Mouse (Mus musculus): ENCODE data around the gene Syt2. TPM values are rescaled to one million over a fixed set of nuclear protein-coding genes. Genes with fewer than 3 reads are reported as not detected.

The Syt2 gene
- polyA plus RNA-seq, 1 experiment, result not detected

- H3K4me1 ChIP-seq (ENCODE audit: control insufficient read depth, insufficient read depth, insufficient read length), result peaks cover 4% of the 10 kb centered on the region
- WGBS, result 9% methylated on average over 23 of the region's 23 CpGs
- TF ChIP-seq CTCF (IDR thresholded peaks at IDR 0.05; ENCODE audit: extremely low read depth, insufficient read depth, insufficient read length, insufficient replicate concordance) (no peak), POLR2A (IDR thresholded peaks at IDR 0.05; ENCODE audit: low read depth, low read length) (no peak)
- no peak overlapping the region for H3K27ac ChIP-seq (ENCODE audit: insufficient read depth, low read length)
- H3K4me3 ChIP-seq (ENCODE audit: extremely low read depth, insufficient read depth, insufficient read length), result peak overlapping the region; percentile 25; the same call in 1 of the 2 replicates
- H3K36me3 ChIP-seq (ENCODE audit: control insufficient read depth, insufficient read depth, low read length), result no peaks in the 10 kb centered on the region
- DNase-seq (ENCODE audit: low read depth in 1 of 2, low spot score in 2 of 2), result peak; percentile 21 to 69
- no peaks in the 10 kb centered on the region for H3K27me3 ChIP-seq (ENCODE audit: control insufficient read depth, insufficient read depth, low read length)
Measured at GRCm38 (mm10) chr1:134747236-134748174, 101.0 kb downstream of the Syt2 start.

GRCm38 (mm10) chr1:134749889-134750288 is 103.4 kb downstream of the Syt2 start:
- Histone ChIP-seq H3K27ac (ENCODE audit: insufficient read depth, low read length) (no peak overlapping the region), H3K4me3 (ENCODE audit: extremely low read depth, insufficient read depth, insufficient read length) (no peak overlapping the region), H3K4me1 (ENCODE audit: control insufficient read depth, insufficient read depth, insufficient read length) (peaks cover 4% of the 10 kb centered on the region), H3K27me3 (ENCODE audit: control insufficient read depth, insufficient read depth, low read length) (no peaks in the 10 kb centered on the region), H3K36me3 (ENCODE audit: control insufficient read depth, insufficient read depth, low read length) (no peaks in the 10 kb centered on the region)
- TF ChIP-seq CTCF (IDR thresholded peaks at IDR 0.05; ENCODE audit: extremely low read depth, insufficient read depth, insufficient read length, insufficient replicate concordance) (no peak), POLR2A (IDR thresholded peaks at IDR 0.05; ENCODE audit: low read depth, low read length) (no peak)
- WGBS, result 82% methylated on average over 7 of the region's 7 CpGs
- DNase-seq (ENCODE audit: low read depth in 1 of 2, low spot score in 2 of 2), result no peak

DNA sequence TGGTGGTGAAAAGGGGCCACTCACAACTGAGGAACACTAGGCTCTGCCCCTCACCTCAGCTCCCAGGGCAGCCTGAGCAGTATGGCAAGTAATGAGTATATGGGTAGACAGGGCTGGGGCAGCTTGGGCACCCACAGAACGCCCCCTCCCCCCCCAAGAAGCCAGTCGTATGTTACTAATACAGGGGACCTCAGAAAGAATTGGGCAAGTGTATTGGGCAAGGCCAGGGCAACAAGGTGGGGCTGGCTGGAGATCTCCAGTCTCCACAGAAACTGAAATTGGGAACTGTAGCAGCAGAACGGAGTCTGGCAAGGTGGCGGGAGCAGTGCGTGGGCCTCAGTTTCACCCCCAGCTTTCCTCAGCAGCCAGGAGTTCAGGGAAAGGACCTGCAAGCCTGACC is 106.0 kb downstream of the Syt2 start:
- Histone ChIP-seq H3K27me3 (ENCODE audit: control insufficient read depth, insufficient read depth, low read length) (no peaks in the 10 kb centered on the region), H3K36me3 (ENCODE audit: control insufficient read depth, insufficient read depth, low read length) (no peaks in the 10 kb centered on the region), H3K4me1 (ENCODE audit: control insufficient read depth, insufficient read depth, insufficient read length) (peaks cover 2% of the 10 kb centered on the region), H3K27ac (ENCODE audit: insufficient read depth, low read length) (no peak overlapping the region), H3K4me3 (ENCODE audit: extremely low read depth, insufficient read depth, insufficient read length) (no peak overlapping the region)
- 88% methylated on average over 5 of the region's 5 CpGs for WGBS
- TF ChIP-seq POLR2A (IDR thresholded peaks at IDR 0.05; ENCODE audit: low read depth, low read length), result no peak
- no peak for TF ChIP-seq CTCF (IDR thresholded peaks at IDR 0.05; ENCODE audit: extremely low read depth, insufficient read depth, insufficient read length, insufficient replicate concordance)
- DNase-seq (ENCODE audit: low read depth in 1 of 2, low spot score in 2 of 2), result no peak

DNA sequence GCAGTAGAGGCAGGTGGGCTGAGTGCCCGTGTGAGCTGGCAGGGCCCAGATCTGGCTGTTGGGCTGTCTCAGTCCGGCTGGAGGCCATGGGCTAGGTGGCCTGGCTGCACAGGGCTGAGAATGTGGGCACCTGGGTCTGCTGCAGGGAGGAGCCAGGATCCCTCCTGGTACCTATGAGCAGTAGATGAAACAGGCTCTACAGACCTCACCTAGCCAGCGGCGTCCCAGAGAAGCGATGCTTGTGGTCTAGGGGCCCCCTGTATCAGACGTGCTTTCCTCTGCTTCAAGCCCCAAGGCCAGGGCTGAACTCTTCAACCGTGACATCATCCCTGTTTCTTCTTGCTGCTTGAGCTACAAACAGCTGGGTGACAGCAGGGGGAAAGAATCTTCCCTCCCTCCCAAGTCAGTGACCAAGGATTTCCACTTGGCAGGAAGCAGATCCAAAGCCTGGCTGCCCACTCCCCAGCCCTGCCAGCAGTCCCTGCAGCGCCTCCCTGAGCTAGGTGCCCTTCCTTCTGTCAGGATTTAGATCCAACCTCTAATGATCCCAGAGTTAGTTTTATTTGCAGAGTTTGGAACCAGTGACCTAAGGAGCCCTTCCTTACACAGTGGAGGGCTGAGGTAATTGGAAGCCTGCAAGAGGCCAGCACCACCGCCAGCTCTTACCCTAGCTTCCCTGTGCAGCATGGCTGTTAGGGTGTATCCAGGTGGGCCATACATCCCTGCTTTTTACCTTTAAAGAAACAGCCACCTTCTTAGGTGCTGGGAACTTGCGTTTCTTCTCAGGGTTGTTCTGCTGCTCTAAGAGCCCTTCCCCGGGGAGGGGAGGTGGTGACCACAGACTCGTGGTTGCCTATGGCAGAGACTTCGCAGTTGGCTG is 107.5 kb downstream of the Syt2 start:
- Histone ChIP-seq H3K27ac (ENCODE audit: insufficient read depth, low read length) (no peak overlapping the region), H3K36me3 (ENCODE audit: control insufficient read depth, insufficient read depth, low read length) (no peaks in the 10 kb centered on the region), H3K27me3 (ENCODE audit: control insufficient read depth, insufficient read depth, low read length) (no peaks in the 10 kb centered on the region), H3K4me1 (ENCODE audit: control insufficient read depth, insufficient read depth, insufficient read length) (no peaks in the 10 kb centered on the region), H3K4me3 (ENCODE audit: extremely low read depth, insufficient read depth, insufficient read length) (no peak overlapping the region)
- 57% methylated on average over 13 of the region's 13 CpGs for WGBS
- DNase-seq (ENCODE audit: low read depth in 1 of 2, low spot score in 2 of 2), result no peak
- no peak for TF ChIP-seq POLR2A (IDR thresholded peaks at IDR 0.05; ENCODE audit: low read depth, low read length)
- TF ChIP-seq CTCF (IDR thresholded peaks at IDR 0.05; ENCODE audit: extremely low read depth, insufficient read depth, insufficient read length, insufficient replicate concordance), result no peak

DNA sequence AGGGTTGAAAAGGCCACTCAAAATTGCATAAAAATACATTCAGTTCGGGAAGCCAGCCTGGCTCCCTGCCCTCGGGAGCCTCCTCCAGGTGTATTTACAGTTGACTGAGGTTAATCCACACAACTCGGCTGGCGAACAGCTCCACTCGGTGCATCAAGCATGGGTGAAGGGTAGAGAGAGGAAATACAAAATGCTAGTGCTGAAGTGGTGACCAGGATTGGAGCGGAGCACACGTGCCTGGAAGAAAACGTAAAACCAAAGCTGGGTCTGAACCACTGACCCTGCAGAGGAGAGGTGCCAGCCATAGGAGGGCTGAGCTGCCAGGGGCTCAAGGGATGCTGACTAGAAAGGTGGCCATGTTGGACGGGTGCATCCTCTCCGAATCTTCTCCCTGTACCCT is 108.3 kb downstream of the Syt2 start:
- no peaks in the 10 kb centered on the region for H3K27me3 ChIP-seq (ENCODE audit: control insufficient read depth, insufficient read depth, low read length)
- TF ChIP-seq POLR2A (IDR thresholded peaks at IDR 0.05; ENCODE audit: low read depth, low read length) (no peak), CTCF (IDR thresholded peaks at IDR 0.05; ENCODE audit: extremely low read depth, insufficient read depth, insufficient read length, insufficient replicate concordance) (no peak)
- 86% methylated on average over 10 of the region's 10 CpGs for WGBS
- H3K4me3 ChIP-seq (ENCODE audit: extremely low read depth, insufficient read depth, insufficient read length), result no peak overlapping the region
- no peak for DNase-seq (ENCODE audit: low read depth in 1 of 2, low spot score in 2 of 2)
- no peaks in the 10 kb centered on the region; the same call in 1 of the 2 replicates for H3K36me3 ChIP-seq (ENCODE audit: control insufficient read depth, insufficient read depth, low read length)
- H3K27ac ChIP-seq (ENCODE audit: insufficient read depth, low read length), result no peak overlapping the region
- H3K4me1 ChIP-seq (ENCODE audit: control insufficient read depth, insufficient read depth, insufficient read length), result no peaks in the 10 kb centered on the region

DNA sequence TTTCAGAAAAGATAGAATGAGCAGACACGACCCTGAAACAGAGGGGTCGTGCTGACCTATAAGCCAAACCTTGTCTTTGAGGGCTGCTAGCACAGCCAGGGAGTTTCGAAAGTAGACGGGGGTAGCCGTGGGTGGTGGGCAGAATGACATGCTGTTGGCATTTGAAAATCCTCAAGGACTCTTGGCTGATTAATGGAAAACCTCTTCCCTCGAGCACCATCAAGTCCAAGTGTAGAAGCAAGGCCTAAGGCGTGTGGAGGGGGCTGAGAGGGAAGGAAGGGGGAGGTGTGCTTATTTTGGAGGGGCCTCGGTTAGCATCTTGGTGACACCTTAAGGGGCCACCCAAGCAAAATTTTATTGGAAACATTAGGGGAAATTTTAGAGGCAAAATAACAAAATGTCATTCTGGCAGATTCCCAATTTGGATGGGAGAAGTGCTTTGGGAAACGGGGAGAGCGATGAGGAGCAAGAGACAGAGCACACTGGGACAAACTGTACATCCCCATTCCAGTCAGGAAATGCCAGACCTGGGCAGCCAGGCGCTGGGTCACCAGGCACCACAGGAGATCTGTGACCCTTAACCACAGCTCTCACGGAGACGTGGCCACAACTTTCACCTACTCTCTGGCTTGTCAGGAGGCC is 109.2 kb downstream of the Syt2 start:
- DNase-seq (ENCODE audit: low read depth in 1 of 2, low spot score in 2 of 2), result no peak
- H3K27ac ChIP-seq (ENCODE audit: insufficient read depth, low read length), result no peak overlapping the region
- TF ChIP-seq POLR2A (IDR thresholded peaks at IDR 0.05; ENCODE audit: low read depth, low read length) (no peak), CTCF (IDR thresholded peaks at IDR 0.05; ENCODE audit: extremely low read depth, insufficient read depth, insufficient read length, insufficient replicate concordance) (no peak)
- WGBS, result 83% methylated on average over 13 of the region's 13 CpGs
- no peak overlapping the region for H3K4me3 ChIP-seq (ENCODE audit: extremely low read depth, insufficient read depth, insufficient read length)
- H3K4me1 ChIP-seq (ENCODE audit: control insufficient read depth, insufficient read depth, insufficient read length), result no peaks in the 10 kb centered on the region
- no peaks in the 10 kb centered on the region; the same call in 1 of the 2 replicates for H3K36me3 ChIP-seq (ENCODE audit: control insufficient read depth, insufficient read depth, low read length)
- H3K27me3 ChIP-seq (ENCODE audit: control insufficient read depth, insufficient read depth, low read length), result no peaks in the 10 kb centered on the region

Data from spleen, adult 2 months (tissue).